In genomic region chr13:38152429-38153035, GRCm38 (mm10) we compare ENCODE assay signal across 8 mouse cellular contexts. TPM values are rescaled to one million over a fixed set of nuclear protein-coding genes. Genes with fewer than 3 reads are reported as not detected.
DNase-seq lines count a peak whose midpoint lies in the region; ATAC-seq lines count a peak whose summit lies in the region.

No protein-coding gene starts in this region.

- H3K4me2 ChIP-seq in limb, embryonic 13.5 days (replicated peaks): peak overlapping the region; percentile 86
- peak overlapping the region; percentile 55 for H3K4me2 ChIP-seq in midbrain, embryonic 11.5 days

- peak; percentile 58 to 65 for ATAC-seq in hematopoietic stem cell, adult 5-6 weeks (replicated peaks in 1 of 2; ENCODE audit: insufficient read depth in 1 of 2, low FRiP score in 2 of 2, low TSS enrichment in 1 of 2, low read depth in 1 of 2, poor library complexity in 2 of 2, severe bottlenecking in 2 of 2)
- ATAC-seq in limb, embryonic 13.5 days (ENCODE audit: low FRiP score, low read depth): peak; percentile 69; the same call in 1 of the 2 replicates
- 0 out of 2 replicates have a peak, but pooled peaks have one; percentile 34 for ATAC-seq in midbrain, embryonic 11.5 days (ENCODE audit: low FRiP score)
- no peak for ATAC-seq in activated CD4-positive, CD25-positive, alpha-beta regulatory T cell, adult 4 months

- under 1% methylated on average over 31 of the region's 31 CpGs for WGBS in embryonic facial prominence, embryonic 10.5 days
- WGBS in limb, embryonic 13.5 days: under 1% methylated on average over 31 of the region's 31 CpGs
- WGBS in midbrain, embryonic 11.5 days: under 1% methylated on average over 31 of the region's 31 CpGs

- intact Hi-C loops in left cerebral cortex, postnatal 25 days (cut with DNase I): no loop called here

- no peaks in the 10 kb centered on the region for H3K9me3 ChIP-seq in embryonic facial prominence, embryonic 10.5 days
- no peaks in the 10 kb centered on the region for H3K9me3 ChIP-seq in limb, embryonic 13.5 days
- no peaks in the 10 kb centered on the region for H3K9me3 ChIP-seq in midbrain, embryonic 11.5 days (ENCODE audit: control insufficient read depth, low read length)

- H3K27ac ChIP-seq in embryonic facial prominence, embryonic 10.5 days (replicated peaks): peak overlapping the region; percentile 78
- H3K27ac ChIP-seq in limb, embryonic 13.5 days: no peak overlapping the region
- no peak overlapping the region for H3K27ac ChIP-seq in midbrain, embryonic 11.5 days (ENCODE audit: low read depth, low read length)

- peak; percentile 38 to 51 for DNase-seq in heart, adult 18-20 months
- DNase-seq in heart, adult 9 months (ENCODE audit: low spot score in 2 of 2): no peak
- peak; percentile 73 for DNase-seq in embryonic facial prominence, embryonic 10.5 days (ENCODE audit: low spot score)
- DNase-seq in midbrain, embryonic 11.5 days (ENCODE audit: low spot score, missing footprints): no peak
- no peak for DNase-seq in left cerebral cortex, postnatal 25 days (ENCODE audit: low spot score in 2 of 2)

- H3K4me1 ChIP-seq in embryonic facial prominence, embryonic 10.5 days: peaks cover 30% of the 10 kb centered on the region
- peaks cover 21% of the 10 kb centered on the region for H3K4me1 ChIP-seq in limb, embryonic 13.5 days
- H3K4me1 ChIP-seq in midbrain, embryonic 11.5 days (ENCODE audit: control insufficient read depth, insufficient read depth, low read length): peaks cover 22% of the 10 kb centered on the region

- H3K27me3 ChIP-seq in embryonic facial prominence, embryonic 10.5 days (replicated peaks; ENCODE audit: low read depth, poor library complexity, severe bottlenecking): peaks cover 83% of the 10 kb centered on the region
- H3K27me3 ChIP-seq in limb, embryonic 13.5 days: peaks cover 80% of the 10 kb centered on the region
- H3K27me3 ChIP-seq in midbrain, embryonic 11.5 days (ENCODE audit: control insufficient read depth, insufficient read depth, low read length): peaks cover 59% of the 10 kb centered on the region

- no peaks in the 10 kb centered on the region for H3K36me3 ChIP-seq in embryonic facial prominence, embryonic 10.5 days (replicated peaks)
- no peaks in the 10 kb centered on the region for H3K36me3 ChIP-seq in limb, embryonic 13.5 days
- no peaks in the 10 kb centered on the region for H3K36me3 ChIP-seq in midbrain, embryonic 11.5 days (ENCODE audit: control insufficient read depth, insufficient read depth, low read length)

- H3K4me3 ChIP-seq in embryonic facial prominence, embryonic 10.5 days: peak overlapping the region; percentile 61
- H3K4me3 ChIP-seq in limb, embryonic 13.5 days: peak overlapping the region; percentile 51
- H3K4me3 ChIP-seq in midbrain, embryonic 11.5 days (ENCODE audit: low read depth, low read length): peak overlapping the region; percentile 37

- H3K9ac ChIP-seq in limb, embryonic 13.5 days: peak overlapping the region; percentile 60
- H3K9ac ChIP-seq in midbrain, embryonic 11.5 days (ENCODE audit: low read length): peak overlapping the region; percentile 30; the same call in 1 of the 2 replicates

RNA-seq across cellular contexts. Expression of gene Dsp, which starts 1.4 kb away (rescaled TPM):
- 100 to 1,000 TPM; 526 to 592 TPM for total RNA-seq in heart, adult 18-20 months (2021)
- polyA plus RNA-seq in embryonic facial prominence, embryonic 10.5 days (2016; fragmentation: Nextera tagmentation; extraction: Ambion mirVana): 3.6 and 3.8 TPM in 2 replicates
- 0.35 and 0.69 TPM in 2 replicates for total RNA-seq in hematopoietic stem cell, adult 5-6 weeks (2017)
- 7.3 and 7.7 TPM in 2 replicates for polyA plus RNA-seq in limb, embryonic 13.5 days (2015; fragmentation: Nextera tagmentation; extraction: Ambion mirVana)
- 0.57 and 0.71 TPM in 2 replicates for polyA plus RNA-seq in midbrain, embryonic 11.5 days (2014; fragmentation: Nextera tagmentation; extraction: Ambion mirVana)
- under 1 TPM; 0.16 TPM for total RNA-seq in left cerebral cortex, postnatal 25 days (2021)
- polyA plus RNA-seq in activated CD4-positive, CD25-positive, alpha-beta regulatory T cell, adult 4 months (2017; shearing (Covaris generic)): under 1 TPM; 0.15 to 0.28 TPM

RNA-seq across cellular contexts. Expression of gene Snrnp48, which starts 52.2 kb away (rescaled TPM):
- total RNA-seq in heart, adult 18-20 months (2021): 10 to 100 TPM; 10.0 to 10.2 TPM
- polyA plus RNA-seq in embryonic facial prominence, embryonic 10.5 days (2016; fragmentation: Nextera tagmentation; extraction: Ambion mirVana): 35.2 and 36.2 TPM in 2 replicates
- total RNA-seq in hematopoietic stem cell, adult 5-6 weeks (2017): 131 and 143 TPM in 2 replicates
- polyA plus RNA-seq in limb, embryonic 13.5 days (2015; fragmentation: Nextera tagmentation; extraction: Ambion mirVana): 42.8 and 43.9 TPM in 2 replicates
- polyA plus RNA-seq in midbrain, embryonic 11.5 days (2014; fragmentation: Nextera tagmentation; extraction: Ambion mirVana): 36.0 and 39.8 TPM in 2 replicates
- 10 to 100 TPM; 18.4 to 26.1 TPM for total RNA-seq in left cerebral cortex, postnatal 25 days (2021)
- 10 to 100 TPM; 45.9 to 58.9 TPM for polyA plus RNA-seq in activated CD4-positive, CD25-positive, alpha-beta regulatory T cell, adult 4 months (2017; shearing (Covaris generic))

Comparison
In these comparisons a context has a peak if more than half of its experiments do, and no peak if none do; other contexts are left out.
1. DNase-seq: peak in heart, adult 18-20 months (2 of 2) and embryonic facial prominence, embryonic 10.5 days (single experiment); none in heart, adult 9 months (0 of 2), midbrain, embryonic 11.5 days (single experiment) and left cerebral cortex, postnatal 25 days (0 of 2).
2. Peak in every context shown above with its lines, with median percentiles within 50 percentile points of each other: H3K4me3 ChIP-seq.